Comparison of ENCODE assay signal across 22 mouse cellular contexts in genomic region chr1:91674082-91674655, GRCm38 (mm10).
A peak's percentile ranks its signal among the peaks of the same experiment; 100 is the strongest.
DNase-seq lines count a peak whose midpoint lies in the region; ATAC-seq and TF ChIP-seq lines count a peak whose summit lies in the region.
"Had no signal": no experiment of that assay in that cellular context is flagged by ENCODE, and none has a peak within 500 bp of the region (broad histone marks: within the 10 kb centered on the region; RNA-seq: fewer than 3 reads in every experiment).

No protein-coding gene starts in this region.

- no peaks in the 10 kb centered on the region for H3K4me1 ChIP-seq in forebrain, postnatal 0 days (ENCODE audit: insufficient read depth)
- H3K4me1 ChIP-seq: forebrain, embryonic 12.5 days; heart, embryonic 15.5 days; hindbrain, embryonic 13.5 days had no signal

- no peak for ATAC-seq in forebrain, postnatal 0 days
- ATAC-seq: CD4-positive, CD25-positive, alpha-beta regulatory T cell, adult 4 months; forebrain, embryonic 16.5 days; hindbrain, postnatal 0 days had no signal

- H3K27ac ChIP-seq in forebrain, postnatal 0 days (ENCODE audit: low read depth, low read length) = no peak overlapping the region
- H3K27ac ChIP-seq: embryonic facial prominence, embryonic 12.5 days; forebrain, embryonic 12.5 days; heart, adult 2 months; heart, embryonic 15.5 days; hindbrain, embryonic 13.5 days; hindbrain, postnatal 0 days had no signal

- peak; percentile 13 to 50 for DNase-seq in adrenal gland, adult (ENCODE audit: inconsistent age in 2 of 2, low spot score in 1 of 2)
- no peak for DNase-seq in adrenal gland, postnatal 25 days
- DNase-seq in 416B (ENCODE audit: low read depth) (peak; percentile 12), NIH3T3 (ENCODE audit: low read depth) (peak; percentile 59)
- DNase-seq in forebrain, postnatal 0 days = no peak
- DNase-seq in right cerebral cortex, postnatal 10 days (ENCODE audit: low spot score in 2 of 2) = no peak
- no peak for DNase-seq in urinary bladder, postnatal 14 days (ENCODE audit: low spot score)
- DNase-seq: cerebellum, adult 11-12 months; cerebellum, adult 9-10 months; cerebellum, postnatal 25 days; gastrocnemius, postnatal 14 days; heart, adult 2 months; heart, postnatal 14 days; kidney, adult 18-20 months had no signal

- H3K4me3 ChIP-seq in forebrain, postnatal 0 days (ENCODE audit: low read depth, low read length) = no peak overlapping the region
- H3K4me3 ChIP-seq: embryonic facial prominence, embryonic 12.5 days; forebrain, embryonic 12.5 days; heart, adult 2 months; heart, embryonic 15.5 days; hindbrain, embryonic 13.5 days had no signal

- H3K27me3 ChIP-seq in forebrain, postnatal 0 days (ENCODE audit: insufficient read depth, low read length) = no peaks in the 10 kb centered on the region
- H3K27me3 ChIP-seq: embryonic facial prominence, embryonic 12.5 days; forebrain, embryonic 12.5 days; heart, embryonic 15.5 days; hindbrain, embryonic 13.5 days had no signal

- no peaks in the 10 kb centered on the region for H3K36me3 ChIP-seq in forebrain, postnatal 0 days (ENCODE audit: insufficient read depth)
- H3K36me3 ChIP-seq: embryonic facial prominence, embryonic 12.5 days; forebrain, embryonic 12.5 days; heart, embryonic 15.5 days; hindbrain, embryonic 13.5 days had no signal

- 90% methylated on average over 6 of the region's 6 CpGs for WGBS in forebrain, postnatal 0 days

- no peak for TF ChIP-seq CTCF in forebrain, postnatal 0 days (IDR thresholded peaks at IDR 0.05; ENCODE audit: low read depth)

- H3K4me2 ChIP-seq in forebrain, postnatal 0 days (ENCODE audit: low read depth) = no peak overlapping the region
- H3K4me2 ChIP-seq: embryonic facial prominence, embryonic 12.5 days; forebrain, embryonic 12.5 days; heart, embryonic 11.5 days; heart, embryonic 15.5 days; hindbrain, embryonic 13.5 days had no signal

- H3K9me3 ChIP-seq in forebrain, postnatal 0 days (ENCODE audit: low read length) = no peaks in the 10 kb centered on the region
- H3K9me3 ChIP-seq: embryonic facial prominence, embryonic 12.5 days; forebrain, embryonic 12.5 days; heart, embryonic 15.5 days; hindbrain, embryonic 13.5 days had no signal

- H3K9ac ChIP-seq in forebrain, postnatal 0 days = no peak overlapping the region
- H3K9ac ChIP-seq: embryonic facial prominence, embryonic 12.5 days; forebrain, embryonic 12.5 days; heart, embryonic 15.5 days; hindbrain, embryonic 13.5 days had no signal

Comparison
In these comparisons a context has a peak if more than half of its experiments do, and no peak if none do; other contexts are left out.
1. DNase-seq: peak in adrenal gland, adult (2 of 2), 416B (single experiment) and NIH3T3 (single experiment); none in adrenal gland, postnatal 25 days (single experiment), forebrain, postnatal 0 days (single experiment), right cerebral cortex, postnatal 10 days (0 of 2) and urinary bladder, postnatal 14 days (single experiment).